Mouse (Mus musculus) liver, embryonic 14.5 days (tissue): ENCODE measurements around the gene Scnn1g.

ENCODE experiments used
- CTCF ChIP-seq: IDR thresholded peaks from 2 replicates; pipeline ENCODE4 v1.5.1; 2016; ENCODE audit warnings: antibody characterized with exemption, low read depth, control low read depth
- EP300 ChIP-seq: IDR thresholded peaks from 2 replicates; pipeline ENCODE4 v1.6.1; 2016; ENCODE audit warnings: antibody characterized with exemption, low read depth

DNA sequence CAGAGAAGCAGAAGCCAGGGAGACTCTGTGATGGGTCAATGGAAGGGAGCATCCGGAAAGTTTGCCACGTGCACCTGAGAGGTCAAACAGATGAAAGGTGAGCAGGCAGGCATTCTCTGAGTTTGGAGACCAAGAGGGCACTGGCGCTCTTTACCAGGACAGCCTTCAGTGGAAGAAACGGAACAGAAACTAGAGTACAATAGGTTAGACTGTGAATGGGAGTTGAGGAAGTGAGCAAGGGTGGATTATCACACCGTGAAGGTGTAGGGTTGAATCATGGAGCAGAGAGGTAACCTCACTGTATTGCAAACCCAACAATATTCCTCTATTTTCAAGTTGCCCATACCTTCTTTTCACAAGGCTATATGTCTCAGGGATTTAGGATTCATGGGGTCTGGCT, 16.0 kb downstream of the Scnn1g start:
- TF ChIP-seq CTCF, result no peak
- no peak for TF ChIP-seq EP300
